Mouse (Mus musculus): Measurements from ENCODE around the gene Ncoa3. TPM values are rescaled to one million over a fixed set of nuclear protein-coding genes. Genes with fewer than 3 reads are reported as not detected.
A peak's percentile ranks its signal among the peaks of the same experiment; 100 is the strongest.

The Ncoa3 gene
- polyA plus RNA-seq, 1 experiment: 124 TPM

GRCm38 (mm10) chr2:166009393-166009947 lies 17.0 kb downstream of the Ncoa3 start:
- H3K4me3 ChIP-seq (ENCODE audit: low read depth, low read length): 0 out of 2 replicates have a peak overlapping the region, but pooled peaks have one; percentile 11
- H3K27ac ChIP-seq (ENCODE audit: insufficient read depth, low read length): peak overlapping the region; percentile 60
- no peaks in the 10 kb centered on the region for H3K9me3 ChIP-seq (replicated peaks; ENCODE audit: control insufficient read depth, insufficient read depth, low read length, poor library complexity, severe bottlenecking)
- peaks cover 11% of the 10 kb centered on the region for H3K4me1 ChIP-seq (ENCODE audit: control insufficient read depth, insufficient read depth, low read length)
- H3K27me3 ChIP-seq (ENCODE audit: control insufficient read depth, insufficient read depth, low read length, poor library complexity, severe bottlenecking): no peaks in the 10 kb centered on the region
- H3K36me3 ChIP-seq (ENCODE audit: control insufficient read depth, insufficient read depth, low read length, poor library complexity, severe bottlenecking): peaks cover 4% of the 10 kb centered on the region; the same call in 1 of the 2 replicates
- TF ChIP-seq POLR2A (IDR thresholded peaks at IDR 0.05; ENCODE audit: insufficient read depth, low read length) (no peak), CTCF (IDR thresholded peaks at IDR 0.05; ENCODE audit: low read depth, low read length) (no peak), EP300 (IDR thresholded peaks at IDR 0.05; ENCODE audit: insufficient read depth, low read depth, low read length) (no peak)
- no peak overlapping the region for H3K9ac ChIP-seq (ENCODE audit: low read depth, poor library complexity, severe bottlenecking)

- no peaks in the 10 kb centered on the region for H3K27me3 ChIP-seq (ENCODE audit: control insufficient read depth, insufficient read depth, low read length, poor library complexity, severe bottlenecking)
- H3K9me3 ChIP-seq (replicated peaks; ENCODE audit: control insufficient read depth, insufficient read depth, low read length, poor library complexity, severe bottlenecking): no peaks in the 10 kb centered on the region
- peak overlapping the region; percentile 55; the same call in 1 of the 2 replicates for H3K27ac ChIP-seq (ENCODE audit: insufficient read depth, low read length)
- TF ChIP-seq POLR2A (IDR thresholded peaks at IDR 0.05; ENCODE audit: insufficient read depth, low read length): no peak
- TF ChIP-seq EP300 (IDR thresholded peaks at IDR 0.05; ENCODE audit: insufficient read depth, low read depth, low read length): no peak
- TF ChIP-seq CTCF (IDR thresholded peaks at IDR 0.05; ENCODE audit: low read depth, low read length): no peak
- H3K36me3 ChIP-seq (ENCODE audit: control insufficient read depth, insufficient read depth, low read length, poor library complexity, severe bottlenecking): peaks cover 6% of the 10 kb centered on the region; the same call in 1 of the 2 replicates
- no peak overlapping the region for H3K9ac ChIP-seq (ENCODE audit: low read depth, poor library complexity, severe bottlenecking)
- no peak overlapping the region for H3K4me3 ChIP-seq (ENCODE audit: low read depth, low read length)
- peaks cover 11% of the 10 kb centered on the region for H3K4me1 ChIP-seq (ENCODE audit: control insufficient read depth, insufficient read depth, low read length)
Measured at GRCm38 (mm10) chr2:166010321-166010720, 17.9 kb downstream of the Ncoa3 start.

- Histone ChIP-seq H3K4me3 (ENCODE audit: low read depth, low read length) (no peak overlapping the region), H3K27me3 (ENCODE audit: control insufficient read depth, insufficient read depth, low read length, poor library complexity, severe bottlenecking) (no peaks in the 10 kb centered on the region), H3K9me3 (replicated peaks; ENCODE audit: control insufficient read depth, insufficient read depth, low read length, poor library complexity, severe bottlenecking) (no peaks in the 10 kb centered on the region), H3K4me1 (ENCODE audit: control insufficient read depth, insufficient read depth, low read length) (peaks cover 11% of the 10 kb centered on the region), H3K9ac (ENCODE audit: low read depth, poor library complexity, severe bottlenecking) (no peak overlapping the region; the same call in 1 of the 2 replicates), H3K27ac (ENCODE audit: insufficient read depth, low read length) (peak overlapping the region; percentile 92), H3K36me3 (ENCODE audit: control insufficient read depth, insufficient read depth, low read length, poor library complexity, severe bottlenecking) (peaks cover 6% of the 10 kb centered on the region; the same call in 1 of the 2 replicates)
- TF ChIP-seq CTCF (IDR thresholded peaks at IDR 0.05; ENCODE audit: low read depth, low read length): no peak
Measured at GRCm38 (mm10) chr2:166011422-166011821, 19.0 kb downstream of the Ncoa3 start.

GRCm38 (mm10) chr2:166012145-166012544 lies 19.7 kb downstream of the Ncoa3 start:
- Histone ChIP-seq H3K4me1 (ENCODE audit: control insufficient read depth, insufficient read depth, low read length) (peaks cover 11% of the 10 kb centered on the region), H3K4me3 (ENCODE audit: low read depth, low read length) (no peak overlapping the region), H3K36me3 (ENCODE audit: control insufficient read depth, insufficient read depth, low read length, poor library complexity, severe bottlenecking) (peaks cover 6% of the 10 kb centered on the region; the same call in 1 of the 2 replicates), H3K9ac (ENCODE audit: low read depth, poor library complexity, severe bottlenecking) (no peak overlapping the region), H3K27me3 (ENCODE audit: control insufficient read depth, insufficient read depth, low read length, poor library complexity, severe bottlenecking) (no peaks in the 10 kb centered on the region), H3K27ac (ENCODE audit: insufficient read depth, low read length) (peak overlapping the region; percentile 92), H3K9me3 (replicated peaks; ENCODE audit: control insufficient read depth, insufficient read depth, low read length, poor library complexity, severe bottlenecking) (no peaks in the 10 kb centered on the region)
- peak; percentile 87 for TF ChIP-seq EP300 (IDR thresholded peaks at IDR 0.05; ENCODE audit: insufficient read depth, low read depth, low read length)
- no peak for TF ChIP-seq POLR2A (IDR thresholded peaks at IDR 0.05; ENCODE audit: insufficient read depth, low read length)
- no peak for TF ChIP-seq CTCF (IDR thresholded peaks at IDR 0.05; ENCODE audit: low read depth, low read length)

GRCm38 (mm10) chr2:166018769-166019168 lies 26.3 kb downstream of the Ncoa3 start:
- no peak overlapping the region for H3K4me3 ChIP-seq (ENCODE audit: low read depth, low read length)
- H3K27ac ChIP-seq (ENCODE audit: insufficient read depth, low read length): no peak overlapping the region
- TF ChIP-seq CTCF (IDR thresholded peaks at IDR 0.05; ENCODE audit: low read depth, low read length) (no peak), POLR2A (IDR thresholded peaks at IDR 0.05; ENCODE audit: insufficient read depth, low read length) (no peak), EP300 (IDR thresholded peaks at IDR 0.05; ENCODE audit: insufficient read depth, low read depth, low read length) (no peak)
- no peaks in the 10 kb centered on the region for H3K9me3 ChIP-seq (replicated peaks; ENCODE audit: control insufficient read depth, insufficient read depth, low read length, poor library complexity, severe bottlenecking)
- H3K27me3 ChIP-seq (ENCODE audit: control insufficient read depth, insufficient read depth, low read length, poor library complexity, severe bottlenecking): no peaks in the 10 kb centered on the region
- peaks cover 6% of the 10 kb centered on the region for H3K36me3 ChIP-seq (ENCODE audit: control insufficient read depth, insufficient read depth, low read length, poor library complexity, severe bottlenecking)
- H3K4me1 ChIP-seq (ENCODE audit: control insufficient read depth, insufficient read depth, low read length): peaks cover 8% of the 10 kb centered on the region
- H3K9ac ChIP-seq (ENCODE audit: low read depth, poor library complexity, severe bottlenecking): no peak overlapping the region

GRCm38 (mm10) chr2:166020026-166020425 lies 27.6 kb downstream of the Ncoa3 start:
- no peak for TF ChIP-seq EP300 (IDR thresholded peaks at IDR 0.05; ENCODE audit: insufficient read depth, low read depth, low read length)
- TF ChIP-seq CTCF (IDR thresholded peaks at IDR 0.05; ENCODE audit: low read depth, low read length): no peak
- TF ChIP-seq POLR2A (IDR thresholded peaks at IDR 0.05; ENCODE audit: insufficient read depth, low read length): no peak
- H3K4me1 ChIP-seq (ENCODE audit: control insufficient read depth, insufficient read depth, low read length): peaks cover 7% of the 10 kb centered on the region

More at GRCm38 (mm10) chr2:166020026-166020425, 27.6 kb downstream of the Ncoa3 start:
- no peak overlapping the region for H3K4me3 ChIP-seq (ENCODE audit: low read depth, low read length)
- H3K27me3 ChIP-seq (ENCODE audit: control insufficient read depth, insufficient read depth, low read length, poor library complexity, severe bottlenecking): no peaks in the 10 kb centered on the region
- H3K9ac ChIP-seq (ENCODE audit: low read depth, poor library complexity, severe bottlenecking): 0 out of 2 replicates have a peak overlapping the region, but pooled peaks have one; percentile 29
- peak overlapping the region; percentile 64 for H3K27ac ChIP-seq (ENCODE audit: insufficient read depth, low read length)
- no peaks in the 10 kb centered on the region for H3K9me3 ChIP-seq (replicated peaks; ENCODE audit: control insufficient read depth, insufficient read depth, low read length, poor library complexity, severe bottlenecking)
- no peaks in the 10 kb centered on the region; the same call in 1 of the 2 replicates for H3K36me3 ChIP-seq (ENCODE audit: control insufficient read depth, insufficient read depth, low read length, poor library complexity, severe bottlenecking)

Measured in ES-Bruce4 (cell line).